11 mouse cellular contexts compared by ENCODE assay signal in genomic region chr13:119965968-119966367, GRCm38 (mm10). TPM values are rescaled to one million over a fixed set of nuclear protein-coding genes. Genes with fewer than 3 reads are reported as not detected.
A peak's percentile ranks its signal among the peaks of the same experiment; 100 is the strongest.
DNase-seq lines count a peak whose midpoint lies in the region; ATAC-seq and TF ChIP-seq lines count a peak whose summit lies in the region.
"Not testable (repeated sequence)": the region's sequence is repeated elsewhere in the genome, so short reads cannot be mapped to it uniquely, and the experiment has no call there.
"Had no signal": no experiment of that assay in that cellular context is flagged by ENCODE, and none has a peak within 500 bp of the region (broad histone marks: within the 10 kb centered on the region; RNA-seq: fewer than 3 reads in every experiment).

No protein-coding gene starts in this region.

- intact Hi-C loops in gastrocnemius, postnatal 14 days (cut with DNase I; ENCODE audit: low total_unique reads) = not testable (repeated sequence)

- ATAC-seq in liver, embryonic 14.5 days (ENCODE audit: insufficient read depth) = not testable (repeated sequence)
- peak; percentile 19; the same call in 1 of the 2 replicates for ATAC-seq in midbrain, embryonic 12.5 days (ENCODE audit: low FRiP score, low read depth)

- H3K27me3 ChIP-seq in hindbrain, embryonic 10.5 days (ENCODE audit: insufficient read depth, poor library complexity, severe bottlenecking); liver, embryonic 14.5 days (ENCODE audit: control insufficient read depth, insufficient read depth, low read length); midbrain, embryonic 12.5 days; small intestine, adult 2 months (ENCODE audit: control insufficient read depth, insufficient read depth, low read length): not testable (repeated sequence)

- TF ChIP-seq EP300 in liver, embryonic 14.5 days (IDR thresholded peaks at IDR 0.05; ENCODE audit: low read depth) = not testable (repeated sequence)

- TF ChIP-seq POLR2A in small intestine, adult 2 months (IDR thresholded peaks at IDR 0.05; ENCODE audit: low read depth, low read length) = not testable (repeated sequence)

- H3K36me3 ChIP-seq in hindbrain, embryonic 10.5 days; liver, embryonic 14.5 days (replicated peaks; ENCODE audit: control insufficient read depth, insufficient read depth, low read depth); midbrain, embryonic 12.5 days; small intestine, adult 2 months (ENCODE audit: control insufficient read depth, insufficient read depth, low read length): not testable (repeated sequence)

- H3K9me3 ChIP-seq in hindbrain, embryonic 10.5 days; liver, embryonic 14.5 days (ENCODE audit: control insufficient read depth, low read length); midbrain, embryonic 12.5 days: not testable (repeated sequence)

- WGBS in hindbrain, embryonic 10.5 days = under 1% methylated on average over 22 of the region's 22 CpGs
- 1% methylated on average over 19 of the region's 22 CpGs for WGBS in liver, embryonic 14.5 days (ENCODE audit: insufficient replicate concordance)
- under 1% methylated on average over 21 of the region's 22 CpGs for WGBS in midbrain, embryonic 12.5 days
- WGBS in small intestine, adult 2 months = under 1% methylated on average over 21 of the region's 22 CpGs

- TF ChIP-seq CTCF in liver, embryonic 14.5 days (IDR thresholded peaks at IDR 0.05; ENCODE audit: low read depth); small intestine, adult 2 months (IDR thresholded peaks at IDR 0.05; ENCODE audit: extremely low read depth, insufficient read length, insufficient replicate concordance, low read depth, low read length): not testable (repeated sequence)

- not testable (repeated sequence) for H3K9ac ChIP-seq in liver, embryonic 14.5 days (replicated peaks); midbrain, embryonic 12.5 days (replicated peaks)

- not testable (repeated sequence) for H3K4me3 ChIP-seq in hindbrain, embryonic 10.5 days; liver, embryonic 14.5 days (ENCODE audit: insufficient read depth in 1 of 2, low read depth in 2 of 2, low read length in 2 of 2)
- H3K4me3 ChIP-seq in midbrain, embryonic 12.5 days = 0 out of 2 replicates have a peak overlapping the region, but pooled peaks have one; percentile 15
- H3K4me3 ChIP-seq in small intestine, adult 2 months (ENCODE audit: low read depth, low read length) = peak overlapping the region; percentile 44

- not testable (repeated sequence) for H3K4me1 ChIP-seq in hindbrain, embryonic 10.5 days (replicated peaks); liver, embryonic 14.5 days (replicated peaks; ENCODE audit: control insufficient read depth in 2 of 2, insufficient read depth in 2 of 2, low read length in 1 of 2); midbrain, embryonic 12.5 days; small intestine, adult 2 months (ENCODE audit: control insufficient read depth, insufficient read depth, insufficient read length, low read length)

- peak; percentile 5 for DNase-seq in ES-CJ7 (ENCODE audit: low read depth, low spot score)
- DNase-seq in embryo, embryonic 11 days = peak; percentile 10
- DNase-seq in gastrocnemius, postnatal 14 days = peak; percentile 7
- DNase-seq in hindbrain, embryonic 10.5 days (ENCODE audit: low spot score) = peak; percentile 21
- peak; percentile 37 for DNase-seq in kidney, postnatal 10 days
- not testable (repeated sequence) for DNase-seq in liver, embryonic 14.5 days (ENCODE audit: low read depth in 3 of 3, low spot score in 3 of 3)

- peak overlapping the region; percentile 15; the same call in 1 of the 2 replicates for H3K4me2 ChIP-seq in liver, embryonic 14.5 days (ENCODE audit: low read depth)
- H3K4me2 ChIP-seq in midbrain, embryonic 12.5 days (replicated peaks) = 0 out of 2 replicates have a peak overlapping the region, but pooled peaks have one; percentile 13

- H3K27ac ChIP-seq in hindbrain, embryonic 10.5 days; liver, embryonic 14.5 days; midbrain, embryonic 12.5 days (replicated peaks); small intestine, adult 2 months (ENCODE audit: insufficient read depth, low read depth, low read length): not testable (repeated sequence)

RNA-seq across cellular contexts. Expression of gene B020031M17Rik, which starts 15.4 kb away (rescaled TPM):
- total RNA-seq in gastrocnemius, postnatal 14 days (2021) = not detected
- not detected in 2 replicates for polyA plus RNA-seq in hindbrain, embryonic 10.5 days (2016; fragmentation: Nextera tagmentation; extraction: Ambion mirVana)
- not detected in 2 replicates for polyA plus RNA-seq in liver, embryonic 14.5 days (2012; rRNA removed)
- polyA plus RNA-seq in liver, embryonic 14.5 days (2014; fragmentation: Nextera tagmentation; extraction: Ambion mirVana) = not detected in 2 replicates
- not detected in 2 replicates for polyA plus RNA-seq in midbrain, embryonic 12.5 days (2016; fragmentation: Nextera tagmentation; extraction: Ambion mirVana)
- polyA plus RNA-seq in small intestine, adult 2 months (2012; rRNA removed) = not detected in 2 replicates
- total RNA-seq: gastrocnemius, adult 8-10 months; layer of hippocampus, postnatal 14 days had no signal
- polyA plus RNA-seq: activated CD4-positive, CD25-positive, alpha-beta regulatory T cell, adult 4 months had no signal

RNA-seq across cellular contexts. Expression of gene Gm21761, which starts 36.9 kb away (rescaled TPM):
- not detected for total RNA-seq in gastrocnemius, postnatal 14 days (2021)
- not detected in 2 replicates for polyA plus RNA-seq in hindbrain, embryonic 10.5 days (2016; fragmentation: Nextera tagmentation; extraction: Ambion mirVana)
- polyA plus RNA-seq in liver, embryonic 14.5 days (2012; rRNA removed) = not detected in 2 replicates
- polyA plus RNA-seq in liver, embryonic 14.5 days (2014; fragmentation: Nextera tagmentation; extraction: Ambion mirVana) = not detected in 2 replicates
- polyA plus RNA-seq in midbrain, embryonic 12.5 days (2016; fragmentation: Nextera tagmentation; extraction: Ambion mirVana) = not detected in 2 replicates
- polyA plus RNA-seq in small intestine, adult 2 months (2012; rRNA removed) = not detected in 2 replicates
- total RNA-seq: gastrocnemius, adult 8-10 months; layer of hippocampus, postnatal 14 days had no signal
- polyA plus RNA-seq: activated CD4-positive, CD25-positive, alpha-beta regulatory T cell, adult 4 months had no signal
